Mouse (Mus musculus) small intestine, adult 10 weeks (tissue): Measurements from ENCODE around the gene Cckbr. TPM values are rescaled to one million over a fixed set of nuclear protein-coding genes. Genes with fewer than 3 reads are reported as not detected.

Source experiments
- polyA plus RNA-seq: library from polyadenylated mRNA; stranded (reverse); fragments of 350-450 nt; fragmentation: Illumina TruSeq; extraction: RNeasy Lipid Tissue Mini Kit (QIAGEN cat#74804); gene quantifications from one replicate; pipeline ENCODE4 v1.2.3, GENCODE M21; 2014; ENCODE audit warnings: low replicate concordance

The Cckbr gene
- polyA plus RNA-seq = not detected

DNA sequence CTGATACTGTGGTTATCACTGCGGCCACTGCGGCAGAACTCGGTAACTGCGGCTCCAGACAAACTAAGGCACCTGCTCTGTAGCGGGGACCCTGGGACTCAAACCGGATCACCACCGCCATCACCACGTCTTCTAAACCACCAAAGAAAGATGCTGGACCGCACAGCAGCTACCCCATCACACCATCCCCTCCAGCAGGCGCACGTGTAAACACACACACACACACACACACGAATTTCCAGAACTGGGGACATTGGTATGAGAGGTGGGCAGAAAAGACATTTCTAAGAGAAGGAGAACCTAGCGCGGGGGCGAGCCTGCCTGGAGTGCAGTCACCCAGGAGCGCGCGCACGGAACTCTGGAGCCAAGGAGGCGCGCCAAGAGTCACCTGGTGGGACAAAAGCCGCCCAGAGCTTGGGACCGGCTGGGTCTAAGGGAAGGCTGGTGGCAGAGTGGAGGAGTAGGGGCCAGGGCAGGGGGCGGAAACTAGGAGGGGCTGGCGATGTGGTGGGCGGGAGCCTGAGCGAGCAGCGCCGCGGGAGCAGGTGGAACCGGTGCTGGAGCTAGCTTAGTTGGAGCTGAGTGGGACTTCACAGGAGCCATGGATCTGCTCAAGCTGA is at the start of gene Cckbr:
TSS of gene Cckbr (plus strand) at position 308 of the 620 bp plus-strand sequence.

DNA sequence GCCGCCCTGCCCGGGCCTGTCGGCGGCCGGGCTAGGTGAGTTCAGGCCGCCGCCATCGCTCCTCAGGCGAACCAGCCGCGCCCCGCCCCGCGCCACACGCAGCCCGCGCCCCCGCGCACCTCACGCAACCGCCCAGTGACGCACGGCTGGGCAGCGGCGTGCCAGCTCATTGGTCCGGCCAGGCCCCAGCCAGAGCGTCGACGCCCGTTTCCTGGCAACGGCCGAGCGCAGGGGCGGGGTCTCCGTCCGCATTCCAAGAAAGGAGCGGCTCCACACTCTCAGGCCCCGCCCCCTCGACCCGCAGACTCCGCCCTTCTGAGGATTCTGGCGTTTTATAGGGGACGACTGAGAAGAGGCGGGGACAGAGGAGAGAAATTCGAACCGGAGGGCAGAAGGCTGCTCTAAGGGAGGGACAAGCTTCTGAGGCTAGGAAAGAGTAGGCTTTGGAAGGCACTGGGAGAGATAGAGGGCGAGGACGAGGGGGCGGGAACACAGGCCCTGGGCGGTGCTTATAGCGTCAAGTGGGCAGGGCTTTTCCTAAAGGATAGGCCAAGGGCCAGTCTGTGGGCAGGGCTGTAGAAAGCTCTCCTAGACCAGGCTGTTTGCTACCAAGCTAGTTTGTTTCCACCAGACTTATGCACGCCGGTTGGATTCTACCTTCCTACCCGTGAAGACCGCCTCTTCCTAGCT is 25.5 kb upstream of the Cckbr start, which contains the start of gene Fam160a2:
TSS of gene Fam160a2 (minus strand) at position 120 of the 690 bp plus-strand sequence.

DNA sequence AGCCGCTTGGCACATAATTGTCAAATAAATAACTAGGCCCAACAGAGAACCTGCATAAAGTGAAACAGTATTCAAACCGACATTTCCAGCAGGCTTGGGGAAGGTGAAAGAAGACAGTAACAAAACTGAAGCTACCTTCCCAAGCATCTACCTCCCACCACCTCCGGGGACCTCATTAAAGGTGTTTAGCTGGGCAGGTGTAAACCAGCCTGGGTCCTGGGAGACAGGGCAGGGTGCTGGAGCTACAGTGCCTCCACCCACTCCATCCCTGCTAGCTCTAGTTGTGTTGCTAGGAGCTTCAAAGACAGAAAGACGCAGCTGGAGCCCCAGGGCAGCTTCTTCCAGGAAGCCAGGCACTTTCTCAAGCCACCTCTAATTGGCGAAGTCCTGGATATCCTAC is 21.3 kb upstream of the Cckbr start, which contains the start of gene Cnga4:
TSS of gene Cnga4 (plus strand) at position 301 of the 400 bp plus-strand sequence.

DNA sequence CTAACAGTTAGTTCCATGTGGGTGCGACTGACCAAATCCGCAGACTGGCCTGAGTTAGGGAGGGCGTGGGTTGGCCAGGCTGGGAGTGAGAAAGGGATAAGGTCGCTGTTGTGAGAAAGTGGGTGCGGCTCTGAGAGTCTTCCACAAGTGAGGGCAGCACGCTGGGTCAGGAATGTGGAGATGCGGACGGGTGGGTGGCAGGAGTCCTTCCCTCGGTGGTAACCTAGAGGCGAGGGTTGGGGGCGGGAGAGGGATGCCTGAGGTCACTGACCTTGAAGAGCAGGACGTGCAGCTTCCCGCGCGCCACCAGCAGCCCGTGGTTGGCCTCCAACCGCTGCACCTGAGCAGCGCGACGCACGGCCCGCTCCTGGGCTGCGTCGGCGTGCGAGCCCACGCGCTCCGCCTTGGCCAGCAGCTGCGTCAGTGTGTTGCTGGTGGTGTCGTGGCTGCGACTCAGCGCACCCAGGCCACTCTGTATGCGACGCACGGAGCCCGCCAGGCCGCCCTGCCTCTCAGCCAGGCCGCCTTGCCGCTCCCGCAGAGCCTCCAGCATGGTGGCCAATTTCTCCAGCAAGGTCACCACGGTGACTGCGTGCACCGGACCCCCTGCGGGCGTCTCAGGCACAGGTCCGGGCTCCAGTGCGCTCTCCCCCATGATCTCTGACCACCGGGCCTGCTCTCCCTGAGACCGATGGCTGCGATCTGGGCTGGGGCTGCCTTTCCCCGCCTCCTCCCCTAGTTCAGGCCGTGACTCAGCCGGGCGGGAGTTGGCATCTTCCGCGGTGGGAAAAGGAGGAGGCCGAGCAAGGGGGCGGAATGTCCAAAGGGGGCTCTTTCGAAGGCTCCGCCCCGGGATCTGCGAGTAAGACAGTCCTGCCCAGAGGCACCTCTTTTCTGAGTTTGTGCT is 56.2 kb downstream of the Cckbr start, which contains the start of gene Cavin3:
TSS of gene Cavin3 (minus strand) at position 796 of the 907 bp plus-strand sequence.

Other genes starting within 250 kb of the Cckbr start
- not detected for gene Olfr685, start 239.7 kb upstream of the Cckbr start, polyA plus RNA-seq
- not detected for gene Olfr686, start 218.2 kb upstream of the Cckbr start, polyA plus RNA-seq
- gene Olfr688, start 137.6 kb upstream of the Cckbr start, polyA plus RNA-seq = not detected
- gene Olfr689, start 114.6 kb upstream of the Cckbr start, polyA plus RNA-seq = not detected
- gene Olfr690, start 91.6 kb upstream of the Cckbr start, polyA plus RNA-seq = not detected
- not detected for gene Olfr691, start 83.5 kb upstream of the Cckbr start, polyA plus RNA-seq
- not detected for gene Olfr692, start 57.5 kb upstream of the Cckbr start, polyA plus RNA-seq
- gene Gm5901, start 50.7 kb upstream of the Cckbr start, polyA plus RNA-seq = not detected
- 44.8 TPM for gene Fam160a2, start 25.7 kb upstream of the Cckbr start, polyA plus RNA-seq
- gene Cnga4, start 21.2 kb upstream of the Cckbr start, polyA plus RNA-seq = not detected
- 1.9 TPM for gene Cavin3, start 56.6 kb downstream of the Cckbr start, polyA plus RNA-seq
- 0.33 TPM for gene Smpd1, start 128.6 kb downstream of the Cckbr start, polyA plus RNA-seq
- gene Apbb1, start 155.9 kb downstream of the Cckbr start, polyA plus RNA-seq = not detected
- gene Hpx, start 174.4 kb downstream of the Cckbr start, polyA plus RNA-seq = not detected
- 3.6 TPM for gene Trim3, start 207.8 kb downstream of the Cckbr start, polyA plus RNA-seq
- 33.0 TPM for gene Timm10b, start 214.3 kb downstream of the Cckbr start, polyA plus RNA-seq
- 6.9 TPM for gene Arfip2, start 214.7 kb downstream of the Cckbr start, polyA plus RNA-seq
- gene Gm45799, start 214.8 kb downstream of the Cckbr start, polyA plus RNA-seq = 1.5 TPM
- 1.3 TPM for gene Dnhd1, start 225.1 kb downstream of the Cckbr start, polyA plus RNA-seq